Mouse (Mus musculus) Patski (cell line): ENCODE measurements around the gene Kntc1. TPM values are rescaled to one million over a fixed set of nuclear protein-coding genes. Genes with fewer than 3 reads are reported as not detected.

ENCODE experiments used
- ATAC-seq: fragments of 100-300 bp; one replicate; pipeline ENCODE4 v1.8.0; 2021
- CTCF ChIA-PET: fragments of 350-600 bp; sonication (Branson Sonifier 250); formaldehyde crosslinking; loops from one replicate; lab custom pipeline; 2022; ENCODE audit warnings: inconsistent platforms; lab: Charles Lee
- POLR2A ChIA-PET: fragments of 350-600 bp; sonication (Branson Sonifier 250); formaldehyde crosslinking; loops from one replicate; lab custom pipeline; 2022; ENCODE audit warnings: antibody characterized with exemption, inconsistent platforms; lab: Charles Lee
- DNase-seq: peaks from one replicate; pipeline ENCODE4 v3.0.0-alpha.2; 2011; ENCODE audit warnings: low read depth, low spot score
- H3K27me3 ChIP-seq: fragments of 371-371 bp; one replicate; pipeline ENCODE4 v1.5.1; 2021
- CTCF ChIP-seq: fragments of 100-300 bp; IDR thresholded peaks from one replicate; pipeline ENCODE4 v1.5.1; 2021
- in situ Hi-C: fragments of 300-500 bp; cut with MboI; formaldehyde crosslinking; loops from 3 replicates; pipeline ENCODE4 v1.11.1; 2018; ENCODE audit warnings: low pct_unique_long_range_greater_than_20kb, mixed read lengths
- polyA plus RNA-seq: library from polyadenylated mRNA; unstranded; gene quantifications from one replicate; pipeline ENCODE4 v1.2.3, GENCODE M21; 2021

The Kntc1 gene
- polyA plus RNA-seq, 1 experiment from 2014 or later = 25.5 TPM

- ChIA-PET CTCF (no interaction called here), POLR2A (no interaction called here)
- no peak for TF ChIP-seq CTCF
Measured at GRCm38 (mm10) chr5:123793081-123793480, 43.6 kb downstream of the Kntc1 start.

GRCm38 (mm10) chr5:123806334-123806733 lies 56.8 kb downstream of the Kntc1 start:
- ChIA-PET CTCF (no interaction called here), POLR2A (interaction anchor here (0.6 kb wide), 1 partner anchor 57 kb away, joined by 3 read pairs; no protein-coding TSS in a partner anchor)
- no peaks in the 10 kb centered on the region for H3K27me3 ChIP-seq
- no peak for DNase-seq
- no peak for ATAC-seq
- in situ Hi-C loops = no loop called here
- no peak for TF ChIP-seq CTCF

More at GRCm38 (mm10) chr5:123793081-123793480, 43.6 kb downstream of the Kntc1 start:
- no peak for ATAC-seq
- DNase-seq = no peak
- H3K27me3 ChIP-seq = no peaks in the 10 kb centered on the region
- in situ Hi-C loops = no loop called here

- ChIA-PET CTCF (no interaction called here), POLR2A (interaction anchor here (0.6 to 1.3 kb wide), 2 partner anchors 11 to 1038 kb away, joined by 4 read pairs; no protein-coding TSS in a partner anchor)
- DNase-seq (no peak), ATAC-seq (no peak)
- in situ Hi-C loops = no loop called here
- H3K27me3 ChIP-seq = no peaks in the 10 kb centered on the region
- TF ChIP-seq CTCF = no peak
Measured at GRCm38 (mm10) chr5:123808541-123808940, 59.0 kb downstream of the Kntc1 start.

GRCm38 (mm10) chr5:123809156-123809555 lies 59.6 kb downstream of the Kntc1 start:
- no peak for TF ChIP-seq CTCF
- in situ Hi-C loops = no loop called here
- no peak for ATAC-seq
- POLR2A ChIA-PET = interaction anchor here (0.6 to 1.3 kb wide), 2 partner anchors 10 to 1038 kb away, joined by 4 read pairs; no protein-coding TSS in a partner anchor
- no peak for DNase-seq
- H3K27me3 ChIP-seq = no peaks in the 10 kb centered on the region
- CTCF ChIA-PET = no interaction called here

GRCm38 (mm10) chr5:123816891-123817290 lies 67.4 kb downstream of the Kntc1 start:
- DNase-seq (no peak), ATAC-seq (no peak)
- ChIA-PET POLR2A (no interaction called here), CTCF (interaction anchor here (1.3 kb wide), 1 partner anchor 15 kb away, joined by 3 read pairs; no protein-coding TSS in a partner anchor)
- in situ Hi-C loops = loop anchor here (5.0 kb wide), 1 partner anchor 90 kb away; the partner anchor contains the start of gene Denr
- TF ChIP-seq CTCF = no peak
- no peaks in the 10 kb centered on the region for H3K27me3 ChIP-seq

GRCm38 (mm10) chr5:123818941-123819577 lies 69.5 kb downstream of the Kntc1 start:
- ChIA-PET CTCF (interaction anchor here (1.2 to 1.4 kb wide), 2 partner anchors 9 kb away, joined by 3 read pairs; no protein-coding TSS in a partner anchor), POLR2A (interaction anchor here (1.4 kb wide), 1 partner anchor 10 kb away, joined by 4 read pairs; no protein-coding TSS in a partner anchor)
- no peak for DNase-seq
- TF ChIP-seq CTCF = no peak
- no peak for ATAC-seq
- no peaks in the 10 kb centered on the region for H3K27me3 ChIP-seq
- in situ Hi-C loops = loop anchor here (5.0 kb wide), 1 partner anchor 88 kb away; the partner anchor contains the start of gene Denr

- in situ Hi-C loops = no loop called here
- no peaks in the 10 kb centered on the region for H3K27me3 ChIP-seq
- ChIA-PET CTCF (interaction anchor here (0.6 to 1.3 kb wide), 3 partner anchors 63 to 86 kb away, joined by 3 read pairs; partner anchors contain the start of gene Denr), POLR2A (interaction anchor here (0.6 kb wide), 1 partner anchor 457 kb away, joined by 7 read pairs; no protein-coding TSS in a partner anchor)
- DNase-seq (no peak), ATAC-seq (peak; percentile 39)
- TF ChIP-seq CTCF = no peak
Measured at GRCm38 (mm10) chr5:123820501-123821263, 71.2 kb downstream of the Kntc1 start.

- no peak for ATAC-seq
Measured at GRCm38 (mm10) chr5:123821264-123821571, 71.7 kb downstream of the Kntc1 start.

GRCm38 (mm10) chr5:123822706-123823105 lies 73.2 kb downstream of the Kntc1 start:
- in situ Hi-C loops = no loop called here
- DNase-seq = no peak
- ATAC-seq = no peak
- no peak for TF ChIP-seq CTCF
- no peaks in the 10 kb centered on the region for H3K27me3 ChIP-seq
- CTCF ChIA-PET = no interaction called here
- POLR2A ChIA-PET = interaction anchor here (0.6 kb wide), 1 partner anchor 770 kb away, joined by 3 read pairs; no protein-coding TSS in a partner anchor

More at GRCm38 (mm10) chr5:123821264-123821571, 71.7 kb downstream of the Kntc1 start:
- in situ Hi-C loops = no loop called here
- ChIA-PET POLR2A (no interaction called here), CTCF (no interaction called here)
- no peak for TF ChIP-seq CTCF
- no peaks in the 10 kb centered on the region for H3K27me3 ChIP-seq
- DNase-seq = no peak

- POLR2A ChIA-PET = no interaction called here
- peak; percentile 26 for ATAC-seq
- in situ Hi-C loops = loop anchor here (5.0 kb wide), 1 partner anchor 165 kb away; no protein-coding TSS in a partner anchor
Measured at GRCm38 (mm10) chr5:123827659-123828091, 78.2 kb downstream of the Kntc1 start.

More at GRCm38 (mm10) chr5:123827659-123828091, 78.2 kb downstream of the Kntc1 start:
- DNase-seq = no peak
- TF ChIP-seq CTCF = peak; percentile 70
- CTCF ChIA-PET = interaction anchor here (0.9 to 1.2 kb wide), 3 partner anchors 8 to 103 kb away, joined by 3 read pairs; partner anchors contain the start of gene Ccdc62
- no peaks in the 10 kb centered on the region for H3K27me3 ChIP-seq
